Mouse (Mus musculus) liver, adult 2 months (tissue): ENCODE results near the gene Yrdc. TPM values are rescaled to one million over a fixed set of nuclear protein-coding genes. Genes with fewer than 3 reads are reported as not detected.

Source experiments
- DNase-seq: peaks from one replicate; pipeline ENCODE4 v3.0.0-alpha.2; 2011; ENCODE audit warnings: low read depth, low spot score; ENCODE audit errors: extremely low read depth
- H3K27ac ChIP-seq: fragments of 200-500 bp; replicated peaks from 2 replicates; pipeline ENCODE4 v1.5.1; 2012; ENCODE audit warnings: low read depth, mild to moderate bottlenecking, control low read depth, inconsistent platforms, low read length; ENCODE audit not compliant: insufficient read depth
- H3K27me3 ChIP-seq: fragments of 200-500 bp; 2 replicates; pipeline ENCODE4 v1.6.1; 2012; ENCODE audit warnings: mild to moderate bottlenecking, moderate library complexity, low read length, inconsistent platforms; ENCODE audit not compliant: control insufficient read depth, insufficient read depth
- H3K36me3 ChIP-seq: fragments of 200-500 bp; 2 replicates; pipeline ENCODE4 v1.6.1; 2012; ENCODE audit warnings: low read length, inconsistent platforms; ENCODE audit not compliant: control insufficient read depth, insufficient read depth
- H3K4me1 ChIP-seq: fragments of 200-500 bp; 2 replicates; pipeline ENCODE4 v1.6.1; 2011; ENCODE audit warnings: low read length; ENCODE audit not compliant: control insufficient read depth, insufficient read depth
- H3K4me3 ChIP-seq: fragments of 200-500 bp; 2 replicates; pipeline ENCODE4 v1.5.1; 2011; ENCODE audit warnings: low read depth, mild to moderate bottlenecking, control low read depth, low read length, moderate library complexity; ENCODE audit not compliant: insufficient read depth
- H3K79me2 ChIP-seq: fragments of 200-500 bp; 2 replicates; pipeline ENCODE4 v1.6.1; 2012; ENCODE audit warnings: inconsistent platforms, mild to moderate bottlenecking, low read length, moderate library complexity; ENCODE audit not compliant: control insufficient read depth, insufficient read depth
- H3K9ac ChIP-seq: fragments of 200-500 bp; 2 replicates; pipeline ENCODE4 v1.6.1; 2012; ENCODE audit warnings: low read depth, mild to moderate bottlenecking, control low read depth, inconsistent platforms, low read length
- CTCF ChIP-seq: fragments of 200-500 bp; IDR thresholded peaks from 2 replicates; pipeline ENCODE4 v1.5.1; 2011; ENCODE audit warnings: low read depth, low read length, control low read depth
- POLR2A ChIP-seq: fragments of 200-500 bp; IDR thresholded peaks from 2 replicates; pipeline ENCODE4 v1.6.1; 2011; ENCODE audit warnings: low read length, control low read depth; ENCODE audit not compliant: insufficient read depth; ENCODE audit errors: extremely low read depth
- WGBS: fragments of 180-500 bp; shearing (Covaris S2); methylation state at CpG from one replicate; pipeline ENCODE4 v1.1.7; 2018; 5-methylcytosine and 5-hydroxymethylcytosine counted together
- polyA plus RNA-seq: library from polyadenylated mRNA; depleted of rRNA; stranded (reverse); fragments of >200 nt; gene quantifications from 2 replicates; pipeline ENCODE4 v1.2.3, GENCODE M21; 2012
- total RNA-seq: library from RNA; depleted of rRNA; stranded (reverse); fragments of >200 nt; gene quantifications from 2 replicates; pipeline ENCODE4 v1.2.3, GENCODE M21; 2014

Yrdc gene
- total and polyA plus RNA-seq, 2 experiments, result 17.0 to 36.9 TPM

DNA sequence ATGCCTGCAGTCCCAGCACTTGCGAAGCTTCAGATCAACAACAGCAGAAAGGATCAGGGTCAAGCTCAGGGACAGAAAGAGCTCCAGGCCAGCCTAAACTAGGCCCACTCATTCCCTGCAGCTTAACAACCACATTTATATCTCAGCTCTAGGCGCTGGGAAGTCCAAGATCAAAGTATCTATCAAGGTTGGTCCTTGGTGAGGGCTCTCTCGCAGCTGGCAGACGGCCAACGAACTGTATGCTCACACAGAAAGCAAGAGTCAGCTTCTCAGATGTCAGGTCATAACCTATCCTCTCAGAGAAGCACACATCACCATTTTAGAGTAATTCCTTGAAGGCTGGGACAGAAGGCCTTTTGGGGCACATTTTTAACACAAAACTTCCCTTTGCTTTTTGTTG lies 7.9 kb downstream of the Yrdc start:
- H3K4me1 ChIP-seq, result no peaks in the 10 kb centered on the region; the same call in 1 of the 2 replicates
- no peak overlapping the region for H3K4me3 ChIP-seq
- 46% methylated on average over 5 of the region's 5 CpGs for WGBS
- TF ChIP-seq POLR2A (no peak), CTCF (no peak)
- no peaks in the 10 kb centered on the region for H3K79me2 ChIP-seq
- no peak overlapping the region for H3K9ac ChIP-seq
- no peak overlapping the region for H3K27ac ChIP-seq
- DNase-seq, result no peak
- peaks cover 13% of the 10 kb centered on the region for H3K27me3 ChIP-seq
- H3K36me3 ChIP-seq, result peaks cover 22% of the 10 kb centered on the region

- H3K4me1 ChIP-seq, result no peaks in the 10 kb centered on the region; the same call in 1 of the 2 replicates
- no peak overlapping the region for H3K4me3 ChIP-seq
- H3K79me2 ChIP-seq, result no peaks in the 10 kb centered on the region
- no peak for DNase-seq
- no peak overlapping the region for H3K9ac ChIP-seq
- 9% methylated on average over 7 of the region's 7 CpGs for WGBS
- TF ChIP-seq CTCF (no peak), POLR2A (no peak)
- H3K36me3 ChIP-seq, result peaks cover 4% of the 10 kb centered on the region; the same call in 1 of the 2 replicates
- H3K27me3 ChIP-seq, result peaks cover 13% of the 10 kb centered on the region
- no peak overlapping the region for H3K27ac ChIP-seq
These were observed 10.0 kb downstream of the Yrdc start for GRCm38 (mm10) chr4:124860446-124860845.

GRCm38 (mm10) chr4:124861283-124862188 lies 11.1 kb downstream of the Yrdc start, which contains the start of gene Maneal:
Maneal (minus strand) TSS chr4:124862171.
- Histone ChIP-seq H3K79me2 (no peaks in the 10 kb centered on the region), H3K27ac (no peak within 1 kb of the TSS), H3K9ac (no peak within 1 kb of the TSS), H3K4me1 (no peaks in the 10 kb centered on the region; the same call in 1 of the 2 replicates), H3K36me3 (no peaks in the 10 kb centered on the region), H3K4me3 (no peak within 1 kb of the TSS), H3K27me3 (peaks cover 13% of the 10 kb centered on the region)
- TF ChIP-seq CTCF, result no peak
- no peak for TF ChIP-seq POLR2A
- no peak for DNase-seq
- 6% methylated on average over 73 of the region's 77 CpGs for WGBS

GRCm38 (mm10) chr4:124872719-124873118 lies 22.2 kb downstream of the Yrdc start:
- TF ChIP-seq CTCF (no peak), POLR2A (no peak)
- H3K79me2 ChIP-seq, result no peaks in the 10 kb centered on the region
- H3K9ac ChIP-seq, result no peak overlapping the region
- H3K4me3 ChIP-seq, result no peak overlapping the region
- H3K27ac ChIP-seq, result no peak overlapping the region
- no peaks in the 10 kb centered on the region for H3K36me3 ChIP-seq
- 92% methylated on average over 1 of the region's 1 CpGs for WGBS
- H3K27me3 ChIP-seq, result no peaks in the 10 kb centered on the region; the same call in 1 of the 2 replicates
- no peaks in the 10 kb centered on the region for H3K4me1 ChIP-seq
- no peak for DNase-seq

- TF ChIP-seq CTCF (no peak), POLR2A (no peak)
- Histone ChIP-seq H3K4me1 (no peaks in the 10 kb centered on the region), H3K27ac (no peak within 1 kb of the TSS), H3K9ac (no peak within 1 kb of the TSS), H3K27me3 (peaks cover 25% of the 10 kb centered on the region), H3K36me3 (no peaks in the 10 kb centered on the region), H3K79me2 (no peaks in the 10 kb centered on the region), H3K4me3 (no peak within 1 kb of the TSS)
- WGBS, result 11% methylated on average over 11 of the region's 11 CpGs
- DNase-seq, result no peak
These were observed 30.1 kb downstream of the Yrdc start, which contains the start of gene Epha10 for GRCm38 (mm10) chr4:124880599-124880998. Epha10 (plus strand) TSS chr4:124880899.

- Histone ChIP-seq H3K4me3 (no peak overlapping the region), H3K27ac (no peak overlapping the region), H3K36me3 (no peaks in the 10 kb centered on the region), H3K27me3 (peaks cover 25% of the 10 kb centered on the region), H3K9ac (no peak overlapping the region), H3K79me2 (no peaks in the 10 kb centered on the region), H3K4me1 (no peaks in the 10 kb centered on the region)
- DNase-seq, result no peak
- TF ChIP-seq CTCF (no peak), POLR2A (no peak)
- WGBS, result 3% methylated on average over 37 of the region's 37 CpGs
These were observed 30.9 kb downstream of the Yrdc start for GRCm38 (mm10) chr4:124881341-124881908.
